Mouse (Mus musculus) small intestine, adult 2 months (tissue): ENCODE results near the gene Noto. TPM values are rescaled to one million over a fixed set of nuclear protein-coding genes. Genes with fewer than 3 reads are reported as not detected.
A peak's percentile ranks its signal among the peaks of the same experiment; 100 is the strongest.

ENCODE experiments used
- H3K27ac ChIP-seq: fragments of 200-500 bp; 2 replicates; pipeline ENCODE4 v1.5.1; 2012; ENCODE audit warnings: low read depth, low read length, control low read depth, inconsistent platforms; ENCODE audit not compliant: insufficient read depth
- H3K27me3 ChIP-seq: fragments of 200-500 bp; 2 replicates; pipeline ENCODE4 v1.6.1; 2012; ENCODE audit warnings: mild to moderate bottlenecking, moderate library complexity, low read length, inconsistent platforms; ENCODE audit not compliant: control insufficient read depth, insufficient read depth
- H3K36me3 ChIP-seq: fragments of 200-500 bp; 2 replicates; pipeline ENCODE4 v1.6.1; 2012; ENCODE audit warnings: mild to moderate bottlenecking, low read length, control low read depth, inconsistent platforms; ENCODE audit not compliant: control insufficient read depth, insufficient read depth
- H3K4me1 ChIP-seq: fragments of 200-500 bp; 2 replicates; pipeline ENCODE4 v1.6.1; 2012; ENCODE audit warnings: low read length, inconsistent platforms, mixed read lengths; ENCODE audit not compliant: control insufficient read depth, insufficient read depth, insufficient read length
- H3K4me3 ChIP-seq: fragments of 200-500 bp; 2 replicates; pipeline ENCODE4 v1.5.1; 2012; ENCODE audit warnings: low read depth, mild to moderate bottlenecking, control low read depth, inconsistent platforms, low read length, moderate library complexity
- CTCF ChIP-seq: fragments of 200-500 bp; IDR thresholded peaks from 2 replicates; pipeline ENCODE4 v1.5.1; 2012; ENCODE audit warnings: low read depth, mild to moderate bottlenecking, control low read depth, inconsistent platforms, low read length, moderate library complexity, mixed read lengths; ENCODE audit not compliant: insufficient replicate concordance, insufficient read length; ENCODE audit errors: extremely low read depth
- POLR2A ChIP-seq: fragments of 200-500 bp; IDR thresholded peaks from 2 replicates; pipeline ENCODE4 v1.6.1; 2012; ENCODE audit warnings: low read depth, mild to moderate bottlenecking, control low read depth, inconsistent platforms, low read length, moderate library complexity
- WGBS: fragments of 180-500 bp; shearing (Covaris S2); methylation state at CpG from one replicate; pipeline ENCODE4 v1.1.7; 2018; 5-methylcytosine and 5-hydroxymethylcytosine counted together
- polyA plus RNA-seq: library from polyadenylated mRNA; depleted of rRNA; stranded (reverse); fragments of >200 nt; gene quantifications from 2 replicates; pipeline ENCODE4 v1.2.3, GENCODE M21; 2012

The Noto gene
- polyA plus RNA-seq, 1 experiment: not detected

DNA sequence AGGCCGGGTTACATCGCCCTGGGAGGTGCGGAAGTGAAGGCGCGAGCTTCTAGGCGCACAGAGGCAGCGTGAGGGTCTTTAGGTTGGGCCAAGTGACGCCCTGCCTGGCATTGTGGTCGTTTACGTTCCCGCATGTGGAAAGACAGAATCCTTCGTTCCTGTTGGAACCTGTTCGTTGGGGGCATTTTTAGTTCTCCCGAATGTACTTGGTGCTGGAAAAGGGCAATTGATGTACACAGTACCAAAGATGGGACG lies 28.7 kb downstream of the Noto start:
- H3K4me3 ChIP-seq: peak overlapping the region; percentile 75
- no peak for TF ChIP-seq POLR2A
- no peak for TF ChIP-seq CTCF
- H3K4me1 ChIP-seq: peaks cover 8% of the 10 kb centered on the region
- peak overlapping the region; percentile 92 for H3K27ac ChIP-seq
- H3K36me3 ChIP-seq: no peaks in the 10 kb centered on the region
- WGBS: under 1% methylated on average over 15 of the region's 15 CpGs
- H3K27me3 ChIP-seq: no peaks in the 10 kb centered on the region

DNA sequence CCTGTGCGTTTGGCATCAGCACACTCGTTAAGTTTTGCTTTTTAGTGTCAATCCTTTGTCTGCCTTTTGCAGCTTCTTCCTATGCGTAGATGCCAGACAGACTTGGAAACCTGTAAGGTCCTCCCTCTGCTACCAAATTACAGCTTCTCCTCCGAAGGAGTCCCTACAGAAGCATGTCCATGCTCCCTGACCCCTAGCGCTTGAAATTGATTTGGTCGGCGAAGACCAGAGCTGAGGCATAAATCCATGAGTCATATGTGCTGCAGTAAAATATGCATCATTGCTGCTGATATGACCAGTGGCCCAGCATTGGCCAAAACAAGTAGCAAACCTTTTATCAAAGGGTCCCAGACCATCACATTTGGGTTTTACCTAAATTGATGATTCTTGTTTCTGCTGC lies 29.1 kb downstream of the Noto start:
- H3K4me1 ChIP-seq: peaks cover 8% of the 10 kb centered on the region
- 0 out of 2 replicates have a peak overlapping the region, but pooled peaks have one; percentile 92 for H3K27ac ChIP-seq
- peak overlapping the region; percentile 75; the same call in 1 of the 2 replicates for H3K4me3 ChIP-seq
- no peaks in the 10 kb centered on the region for H3K36me3 ChIP-seq
- WGBS: 2% methylated on average over 7 of the region's 7 CpGs
- H3K27me3 ChIP-seq: no peaks in the 10 kb centered on the region
- no peak for TF ChIP-seq POLR2A
- no peak for TF ChIP-seq CTCF

DNA sequence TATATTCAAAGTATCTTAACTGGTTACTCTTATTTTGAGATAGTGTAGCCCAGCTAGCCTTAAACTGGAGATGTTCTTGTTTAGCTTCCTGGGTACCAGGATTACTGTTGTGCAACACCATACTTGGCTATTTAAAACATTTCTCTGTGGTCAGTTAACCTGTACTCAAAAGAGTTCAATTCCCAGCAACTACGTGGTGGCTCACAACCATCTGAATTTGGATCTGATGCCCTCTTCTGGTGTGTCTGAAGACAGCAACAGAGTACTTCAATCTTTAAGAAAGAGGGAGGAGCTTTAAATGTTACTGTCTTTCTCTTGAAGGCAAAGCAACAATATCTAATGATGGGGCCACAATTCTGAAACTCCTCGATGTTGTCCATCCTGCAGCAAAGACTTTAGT lies 35.9 kb downstream of the Noto start:
- H3K36me3 ChIP-seq: peaks cover 44% of the 10 kb centered on the region
- TF ChIP-seq CTCF (no peak), POLR2A (no peak)

DNA sequence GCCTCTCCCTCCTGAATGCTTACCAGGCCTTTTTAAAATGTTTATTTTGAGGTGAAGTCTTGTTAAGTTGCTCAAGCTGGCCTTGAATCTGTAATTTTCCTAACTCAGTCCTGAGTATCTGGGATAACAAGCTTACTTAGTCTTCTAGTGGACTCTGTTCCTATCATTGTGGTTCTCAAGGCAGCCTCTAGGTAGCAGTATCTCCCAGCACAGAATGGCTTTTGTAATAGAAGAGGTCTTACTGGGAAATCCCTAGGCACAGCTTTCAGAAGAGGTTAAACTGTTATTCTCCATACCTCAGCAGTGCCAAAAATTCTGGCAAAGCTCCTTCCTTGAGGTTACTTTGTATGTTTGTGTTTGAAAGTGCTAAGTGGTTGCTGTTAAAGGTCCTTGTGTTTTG lies 41.7 kb downstream of the Noto start:
- Histone ChIP-seq H3K27me3 (no peaks in the 10 kb centered on the region), H3K27ac (no peak overlapping the region), H3K4me1 (no peaks in the 10 kb centered on the region), H3K36me3 (peaks cover 78% of the 10 kb centered on the region), H3K4me3 (no peak overlapping the region)
- TF ChIP-seq CTCF (no peak), POLR2A (no peak)

More for the DNA sequence above, 35.9 kb downstream of the Noto start:
- no peak overlapping the region for H3K4me3 ChIP-seq
- H3K4me1 ChIP-seq: no peaks in the 10 kb centered on the region
- no peaks in the 10 kb centered on the region for H3K27me3 ChIP-seq
- H3K27ac ChIP-seq: no peak overlapping the region
- WGBS: 84% methylated on average over 2 of the region's 2 CpGs

DNA sequence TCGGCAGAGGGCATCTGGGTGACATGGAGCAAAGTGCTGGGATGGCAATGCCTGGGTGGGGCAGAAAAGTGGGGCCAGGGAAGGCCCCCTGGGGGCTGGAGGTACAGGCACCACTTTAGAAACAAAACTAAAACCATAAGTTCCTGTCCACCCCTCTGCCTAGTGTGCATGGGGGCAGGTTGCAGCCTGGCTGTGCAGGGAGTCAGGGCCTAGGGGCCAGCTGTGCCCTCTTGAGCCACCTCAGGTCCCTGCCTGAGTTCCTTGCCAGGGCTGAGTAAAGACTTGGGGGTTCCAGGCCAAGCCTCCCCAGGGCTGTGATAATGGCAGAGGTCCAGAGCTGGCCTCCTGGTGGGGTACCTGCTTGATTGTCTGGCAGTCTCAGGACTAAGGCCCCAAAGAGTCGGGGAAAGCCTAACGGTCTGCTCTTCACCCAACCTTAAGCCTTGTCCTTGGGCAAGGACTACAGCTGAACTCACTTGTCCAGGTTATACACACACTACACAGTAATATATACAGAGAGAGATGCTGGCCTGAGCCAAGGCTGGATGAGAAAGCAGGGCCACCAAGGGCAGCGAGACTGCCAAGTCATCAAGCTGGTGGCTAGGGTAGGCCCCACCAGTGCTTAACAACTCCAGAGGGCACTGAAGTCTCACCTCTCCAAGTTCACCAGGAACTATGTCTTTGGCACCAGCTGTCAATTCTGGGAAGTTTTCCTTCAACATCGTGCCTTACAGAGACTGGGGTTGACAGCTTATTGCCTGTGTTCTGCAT lies 46.2 kb downstream of the Noto start:
- Histone ChIP-seq H3K4me1 (no peaks in the 10 kb centered on the region), H3K4me3 (no peak overlapping the region), H3K36me3 (peaks cover 38% of the 10 kb centered on the region), H3K27ac (no peak overlapping the region), H3K27me3 (no peaks in the 10 kb centered on the region)
- TF ChIP-seq CTCF: no peak
- no peak for TF ChIP-seq POLR2A
- 60% methylated on average over 5 of the region's 5 CpGs for WGBS

DNA sequence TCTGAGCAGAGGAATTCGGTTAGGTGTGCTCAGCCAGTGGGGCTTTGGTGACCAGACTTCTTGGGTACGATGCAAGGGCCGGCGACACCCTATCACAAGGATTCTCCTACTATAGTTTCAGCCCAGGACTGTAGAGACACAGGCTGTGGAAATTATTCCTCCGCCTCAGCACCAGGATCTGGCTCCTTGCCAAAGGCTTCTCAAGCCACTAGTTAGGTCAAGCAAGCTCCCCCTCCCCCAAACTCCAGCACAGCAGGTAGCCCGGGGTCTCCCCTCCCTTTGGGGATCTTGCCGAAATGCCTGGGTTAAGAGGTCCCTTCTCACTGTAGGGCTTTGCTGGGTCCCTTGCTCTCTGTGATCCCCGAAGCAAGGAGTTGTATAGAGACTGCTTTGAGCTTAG lies 48.3 kb downstream of the Noto start:
- TF ChIP-seq POLR2A (no peak), CTCF (no peak)
- H3K27ac ChIP-seq: no peak overlapping the region
- no peaks in the 10 kb centered on the region for H3K4me1 ChIP-seq
- WGBS: 69% methylated on average over 8 of the region's 8 CpGs
- H3K4me3 ChIP-seq: no peak overlapping the region
- H3K27me3 ChIP-seq: no peaks in the 10 kb centered on the region
- H3K36me3 ChIP-seq: peaks cover 19% of the 10 kb centered on the region

DNA sequence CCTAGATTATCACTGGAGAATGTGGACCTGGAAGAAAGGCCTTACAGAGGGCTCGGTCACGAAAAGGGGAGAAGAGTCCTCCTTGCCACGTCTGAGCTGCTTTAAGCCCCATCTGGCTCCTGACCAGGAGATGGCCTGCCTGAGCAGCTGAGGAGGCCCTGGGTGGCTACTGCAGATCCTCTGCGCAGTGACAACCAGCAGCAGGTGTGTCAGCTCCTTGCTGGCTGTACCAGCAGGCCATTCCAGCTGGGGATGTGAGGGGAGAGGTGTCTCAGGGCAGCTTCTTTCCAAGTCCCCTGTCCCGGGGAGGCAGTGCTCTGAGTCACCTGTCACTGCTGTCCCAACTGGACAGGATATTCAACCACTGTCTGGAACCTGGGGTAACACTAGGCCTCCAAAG lies 48.9 kb downstream of the Noto start:
- Histone ChIP-seq H3K27me3 (no peaks in the 10 kb centered on the region), H3K36me3 (peaks cover 13% of the 10 kb centered on the region), H3K4me1 (no peaks in the 10 kb centered on the region), H3K4me3 (no peak overlapping the region), H3K27ac (no peak overlapping the region)
- 57% methylated on average over 5 of the region's 5 CpGs for WGBS
- TF ChIP-seq POLR2A (no peak), CTCF (no peak)
